Mouse (Mus musculus) WW6 (cell line): ENCODE data around the gene Jpt1.
"Not testable (repeated sequence)": the region's sequence is repeated elsewhere in the genome, so short reads cannot be mapped to it uniquely, and the experiment has no call there.

ENCODE experiments used
- DNase-seq: peaks from one replicate; pipeline ENCODE4 v3.0.0-alpha.2; 2013; ENCODE audit warnings: low read depth, low spot score

Jpt1 gene

DNA sequence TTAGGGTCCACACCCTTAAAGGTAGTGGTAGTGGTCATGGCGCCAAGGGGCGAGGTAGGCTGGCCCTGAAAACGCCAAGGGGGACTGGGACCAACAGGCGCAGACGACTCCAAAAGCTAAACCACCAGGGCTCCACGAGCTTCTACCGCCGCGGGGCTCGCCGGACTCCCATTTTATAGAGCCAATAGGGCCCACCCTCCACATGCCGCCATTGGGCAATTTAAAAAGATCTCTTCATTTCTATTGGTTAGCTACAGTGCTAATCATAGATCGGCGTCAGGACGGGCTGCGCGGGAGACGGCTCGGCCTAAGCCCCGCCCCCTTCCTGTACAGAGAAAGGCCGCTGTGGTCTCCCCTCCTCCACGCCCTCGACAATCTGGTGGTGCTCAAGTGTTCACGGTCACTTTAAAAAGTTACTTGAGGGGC, at the start of gene Jpt1:
Jpt1 (minus strand) TSS at position 150 of the 426 bp plus-strand sequence.
- peak; percentile 92 for DNase-seq

DNA sequence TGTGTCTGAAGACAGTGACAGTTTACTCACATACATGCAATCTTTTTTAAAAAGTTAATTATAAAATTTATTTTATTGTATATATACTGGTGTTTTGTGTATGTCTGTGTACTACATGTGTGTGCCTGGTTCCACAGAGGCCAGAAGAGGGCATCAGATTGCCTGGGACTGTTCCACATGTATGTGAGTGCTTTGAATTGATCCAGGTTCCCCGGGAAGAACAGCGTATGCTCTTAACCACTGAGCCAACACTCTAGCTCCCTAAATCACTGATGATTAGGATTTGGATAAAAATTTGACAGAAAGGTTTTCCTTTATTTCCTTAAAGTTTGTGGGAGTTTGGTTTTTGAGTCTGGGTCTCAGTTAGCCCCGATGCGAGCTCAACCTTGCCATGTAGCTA, 49.2 kb upstream of the Jpt1 start:
- no peak for DNase-seq

DNA sequence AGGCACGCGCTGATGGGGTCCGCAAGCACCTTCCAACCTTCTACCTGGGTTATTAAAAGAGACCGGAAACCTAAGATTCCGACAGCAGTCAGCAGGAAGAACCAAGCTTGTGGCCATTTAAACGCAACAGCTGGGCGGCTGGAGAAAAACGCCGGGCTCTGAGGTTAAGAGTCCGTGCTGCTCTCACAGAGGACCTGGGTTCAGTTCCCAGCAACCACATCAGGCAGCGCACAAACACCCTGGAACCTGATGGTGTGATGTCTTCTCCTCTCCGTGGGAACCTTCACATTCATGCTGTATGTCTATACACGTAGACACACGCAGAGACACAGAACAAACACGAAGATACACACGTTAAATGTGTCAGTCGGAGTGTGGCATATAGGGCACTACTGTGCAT, 41.5 kb upstream of the Jpt1 start:
- no peak for DNase-seq

DNA sequence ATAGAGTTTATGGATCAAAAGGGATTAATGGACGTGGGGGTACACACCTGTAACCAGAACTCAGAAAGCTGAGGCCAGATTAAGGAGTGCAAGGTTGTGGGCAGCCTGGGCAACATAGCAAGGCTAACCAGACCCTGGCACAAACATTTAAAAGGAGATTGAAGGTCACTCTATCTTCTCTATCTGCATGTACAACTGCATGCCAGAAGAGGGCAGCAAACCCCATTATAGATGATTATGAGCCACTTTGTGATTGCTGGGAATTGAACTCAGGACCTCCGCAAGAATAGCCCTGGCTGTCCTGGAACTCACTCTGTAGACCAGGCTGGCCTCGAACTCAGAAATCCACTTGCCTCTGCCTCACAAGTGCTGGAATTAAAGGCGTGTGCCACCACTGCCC, 38.6 kb upstream of the Jpt1 start:
- no peak for DNase-seq

DNA sequence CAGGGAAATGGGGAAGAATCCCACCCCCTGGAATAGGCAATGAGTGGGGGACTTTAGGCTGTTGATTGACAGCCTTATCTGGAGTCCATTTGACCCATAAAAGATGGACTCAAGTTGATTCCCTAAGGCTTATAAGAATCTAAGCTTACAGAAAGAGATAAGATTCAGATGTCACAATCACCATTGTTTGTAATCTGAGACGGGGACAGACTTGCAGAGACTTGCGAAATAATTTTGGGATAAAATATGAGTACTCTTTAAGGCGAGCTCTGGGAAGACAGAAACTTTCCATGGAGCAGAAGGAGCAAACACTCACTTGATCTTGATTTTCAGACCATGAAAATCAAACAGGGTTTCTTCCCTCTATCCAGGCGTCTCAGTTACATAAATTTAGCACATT, 29.4 kb upstream of the Jpt1 start:
- no peak for DNase-seq

DNA sequence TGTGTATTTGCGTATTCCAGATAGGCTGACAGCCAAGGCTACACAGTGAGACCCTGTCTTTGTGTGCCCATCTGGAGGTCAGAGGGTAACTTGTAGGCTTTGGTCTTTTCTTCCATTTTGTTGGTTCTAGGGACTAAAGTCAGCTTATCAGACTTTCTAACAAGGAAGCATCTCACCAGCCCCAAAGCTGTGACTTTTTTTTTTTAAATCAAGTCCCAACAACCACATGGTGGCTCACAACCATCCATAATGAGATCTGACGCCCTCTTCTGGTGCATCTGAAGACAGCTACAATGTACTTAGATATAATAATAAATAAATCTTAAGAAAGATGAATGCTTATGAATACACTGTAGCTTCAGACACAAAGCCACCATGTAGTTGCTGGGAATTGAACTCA, 23.9 kb upstream of the Jpt1 start:
- no peak for DNase-seq

DNA sequence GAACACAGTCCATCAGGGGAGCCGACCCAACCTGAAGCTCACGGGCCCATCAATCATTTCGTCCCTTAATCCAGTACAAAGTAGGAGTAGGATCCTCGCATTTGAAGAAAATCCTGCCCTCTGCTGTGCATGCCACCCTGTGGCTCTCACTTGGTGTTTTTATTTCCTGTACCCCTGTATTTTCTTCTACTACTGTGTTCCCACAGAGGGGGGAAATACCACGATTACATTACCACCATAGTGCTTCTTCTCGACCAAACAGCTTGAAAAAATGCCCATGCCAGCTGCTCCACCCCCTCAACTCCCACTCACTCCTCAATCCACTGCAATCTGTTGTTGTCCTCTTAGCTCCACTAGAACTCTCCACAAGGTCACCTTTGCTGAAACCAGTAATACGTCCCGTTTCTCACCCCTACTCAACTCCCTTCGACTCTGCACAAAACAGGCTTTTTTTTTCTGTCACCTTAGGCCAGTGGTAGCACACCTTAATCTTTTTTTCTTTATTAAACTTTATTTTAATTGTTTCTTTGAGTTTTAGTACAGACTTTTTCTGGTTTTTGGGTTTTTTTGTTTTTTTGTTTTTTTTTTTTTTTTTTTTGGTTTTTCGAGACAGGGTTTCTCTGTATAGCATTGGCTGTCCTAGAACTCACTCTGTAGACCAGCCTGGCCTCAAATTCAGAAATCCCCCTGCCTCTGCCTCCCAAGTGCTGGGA, 22.8 kb upstream of the Jpt1 start:
- no peak for DNase-seq

DNA sequence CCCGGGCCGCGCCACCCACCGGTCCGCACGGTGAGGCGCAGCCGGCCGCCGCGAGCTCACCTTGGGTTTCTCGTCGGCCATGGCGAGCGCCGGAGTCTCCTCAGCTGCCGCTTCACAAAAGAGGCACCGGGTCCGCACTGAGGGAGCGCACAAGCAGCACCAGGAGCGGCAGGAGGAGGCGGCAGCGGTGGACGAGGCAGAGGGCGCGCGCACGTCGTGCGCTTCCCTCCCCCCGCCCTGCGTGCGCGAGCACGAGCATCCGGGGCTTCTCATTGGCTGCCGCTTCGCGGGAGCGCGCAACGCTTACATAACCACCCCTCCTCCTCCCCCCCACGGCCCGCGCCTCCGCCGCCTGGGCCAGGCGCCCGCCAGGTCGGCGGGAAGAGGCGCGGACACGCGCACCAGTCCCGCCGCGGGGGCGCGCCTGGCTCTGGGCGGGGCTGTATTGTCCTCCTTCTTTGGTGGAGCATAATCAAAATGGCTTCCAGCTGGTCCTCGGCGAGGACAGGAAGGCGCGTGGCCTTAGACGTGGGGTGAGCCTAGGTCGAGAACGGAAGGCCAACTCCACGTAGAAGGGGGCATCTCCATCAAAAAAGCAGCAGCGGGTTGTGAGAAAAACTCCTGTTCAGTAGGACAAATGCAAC, 22.0 kb upstream of the Jpt1 start, which contains the start of gene Sumo2:
Sumo2 (minus strand) TSS at position 239 of the 644 bp plus-strand sequence.
- DNase-seq, result peak; percentile 98

DNA sequence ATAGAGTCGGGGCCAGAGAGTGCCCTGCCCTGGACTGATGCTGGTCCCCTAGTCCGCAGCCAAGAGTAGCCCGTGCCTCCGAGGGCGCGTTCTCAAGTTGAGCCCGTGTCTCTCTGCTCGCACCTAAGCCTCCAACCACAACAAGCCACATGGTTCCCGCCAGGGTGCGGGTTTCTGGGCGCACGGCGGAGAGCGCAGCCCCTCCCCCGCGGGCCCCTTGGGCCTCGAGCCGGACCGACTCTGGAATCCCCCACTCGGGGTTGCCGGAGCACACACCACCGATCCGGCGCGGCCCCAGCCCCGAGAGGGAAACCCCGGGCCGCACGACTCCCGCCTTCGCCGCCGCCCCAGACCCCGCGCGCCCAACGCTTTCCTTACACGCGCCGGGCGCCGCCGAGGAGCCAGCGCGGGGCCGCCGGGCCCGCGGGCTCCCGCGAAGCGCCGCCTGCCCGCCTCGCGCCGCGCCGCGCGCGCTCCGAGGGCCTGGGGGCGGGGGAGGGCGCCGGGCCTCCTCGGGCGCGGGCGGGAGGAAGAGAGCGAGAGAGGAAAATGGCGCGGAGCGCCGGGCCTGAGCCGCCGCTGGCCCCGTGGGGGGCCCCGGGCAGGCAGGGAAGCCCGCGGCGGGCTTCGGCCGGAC, 21.3 kb upstream of the Jpt1 start:
- no peak for DNase-seq

DNA sequence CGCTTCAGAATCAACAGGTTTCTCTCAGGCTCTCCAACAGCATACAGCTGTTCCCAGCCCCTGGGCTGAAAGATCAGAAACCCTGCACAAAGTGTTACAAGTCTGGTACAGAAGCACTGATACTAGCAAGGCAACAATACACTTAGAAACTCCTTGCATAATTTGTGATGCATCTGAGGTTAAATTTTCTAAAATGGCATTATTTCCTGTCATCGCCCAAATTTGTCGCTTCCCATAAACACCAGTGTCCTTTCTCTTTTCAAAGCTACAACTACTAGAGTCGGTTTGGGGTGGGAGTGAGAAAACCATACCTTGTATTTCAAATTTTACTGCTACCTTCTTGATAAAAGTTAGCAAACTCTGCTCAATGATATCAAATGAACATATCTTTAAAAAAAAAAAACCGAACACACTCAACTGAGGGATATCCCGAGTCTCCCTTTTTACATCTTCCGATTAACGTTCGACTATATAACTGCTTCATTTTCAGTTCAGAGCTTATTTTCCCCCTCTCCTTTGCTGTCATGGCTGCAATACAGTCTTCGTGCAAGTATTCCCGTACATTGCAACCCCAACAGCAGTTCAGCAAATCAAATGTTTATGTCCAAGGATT, 20.7 kb upstream of the Jpt1 start:
- no peak for DNase-seq

DNA sequence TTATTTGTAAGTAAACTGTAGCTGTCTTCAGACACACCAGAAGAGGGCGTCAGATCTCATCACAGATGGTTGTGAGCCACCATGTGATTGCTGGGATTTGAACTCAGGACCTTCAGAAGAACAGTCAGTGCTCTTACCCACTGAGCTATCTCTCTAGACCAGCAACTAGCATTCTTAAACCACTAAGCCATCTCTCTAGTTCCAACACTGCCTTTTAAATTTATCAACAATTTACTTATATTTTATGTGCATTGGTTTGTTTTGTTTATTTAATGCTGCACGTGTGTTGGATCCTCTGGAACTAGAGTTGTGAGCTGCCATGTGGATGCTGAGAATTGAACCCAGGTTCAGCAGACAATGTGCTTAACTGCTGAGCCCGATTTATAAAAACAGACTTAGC, 12.3 kb upstream of the Jpt1 start:
- not testable (repeated sequence) for DNase-seq

DNA sequence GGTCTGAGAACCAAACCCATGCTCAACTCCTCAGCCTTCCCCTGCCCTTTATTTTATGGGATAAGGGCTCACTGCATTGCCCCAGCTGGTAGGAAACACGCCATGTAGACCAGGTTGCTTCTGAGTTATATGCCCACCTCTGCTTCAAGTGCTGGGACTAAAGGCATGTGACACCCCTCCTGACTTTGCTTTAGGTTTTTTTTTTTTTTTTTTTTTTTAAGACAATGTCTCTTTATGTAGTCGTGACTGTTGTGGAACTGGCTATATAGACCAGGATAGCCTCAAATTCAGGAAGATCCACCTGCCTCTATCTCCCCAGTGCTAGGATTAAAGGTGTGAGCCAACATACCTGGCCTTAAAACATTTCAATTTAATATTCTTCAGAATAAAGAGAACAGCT, 8.5 kb upstream of the Jpt1 start:
- no peak for DNase-seq

DNA sequence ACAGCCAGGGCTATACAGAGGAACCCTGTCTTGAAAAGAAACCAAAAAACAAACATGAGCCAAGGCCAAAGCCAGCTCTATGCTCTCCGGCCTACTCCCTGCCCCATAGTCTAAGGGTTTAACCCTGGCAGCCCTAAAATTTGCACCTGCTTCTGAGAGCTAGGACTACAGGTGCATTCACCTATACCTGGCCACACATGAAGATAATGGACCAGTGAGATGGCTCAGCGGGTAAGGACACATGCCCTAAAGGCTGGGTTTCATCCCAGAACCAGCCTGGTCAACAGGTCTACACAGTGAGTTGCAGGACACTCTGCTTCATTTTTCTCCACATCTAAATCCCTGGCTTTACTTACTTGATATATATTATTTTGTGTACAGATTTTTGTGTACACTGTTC, 8.1 kb upstream of the Jpt1 start:
- no peak for DNase-seq

DNA sequence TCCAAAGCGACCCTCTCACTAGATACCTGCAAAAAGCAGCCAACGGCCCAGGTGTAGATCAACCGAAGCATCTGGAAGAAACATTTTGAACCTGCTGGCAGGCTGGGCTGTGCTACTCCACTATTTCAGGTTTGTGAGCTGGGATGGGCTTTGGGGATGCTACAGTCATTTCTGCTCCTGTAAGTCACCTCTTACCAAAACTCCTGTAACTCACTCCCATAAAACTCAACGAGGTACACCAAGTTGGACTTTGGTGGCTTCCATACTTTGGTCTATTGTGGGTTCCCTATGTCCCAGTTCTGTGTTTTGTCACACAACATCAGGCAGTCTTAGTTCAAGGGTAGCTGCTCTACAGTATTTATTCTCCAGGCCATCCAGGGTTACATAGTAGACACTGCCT, 6.9 kb upstream of the Jpt1 start:
- DNase-seq, result no peak

DNA sequence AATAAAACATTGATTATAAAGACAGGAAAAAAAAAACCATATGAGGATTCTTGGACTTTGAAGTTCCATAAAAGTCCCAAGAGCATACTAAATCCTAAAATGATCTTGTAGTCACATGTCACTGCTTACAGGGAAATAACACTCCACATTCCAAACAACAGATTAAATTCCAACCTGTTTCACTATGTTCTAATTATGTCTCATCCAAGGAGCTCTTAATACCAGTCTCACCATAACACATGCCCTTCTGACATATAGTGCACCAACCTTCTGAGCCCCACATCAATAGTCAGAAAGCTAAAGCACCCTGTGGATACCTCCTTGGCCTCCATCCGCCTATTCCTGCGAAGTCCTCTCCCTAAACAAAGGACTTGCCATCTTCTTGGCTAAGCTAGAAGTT, 6.0 kb upstream of the Jpt1 start:
- DNase-seq, result no peak

DNA sequence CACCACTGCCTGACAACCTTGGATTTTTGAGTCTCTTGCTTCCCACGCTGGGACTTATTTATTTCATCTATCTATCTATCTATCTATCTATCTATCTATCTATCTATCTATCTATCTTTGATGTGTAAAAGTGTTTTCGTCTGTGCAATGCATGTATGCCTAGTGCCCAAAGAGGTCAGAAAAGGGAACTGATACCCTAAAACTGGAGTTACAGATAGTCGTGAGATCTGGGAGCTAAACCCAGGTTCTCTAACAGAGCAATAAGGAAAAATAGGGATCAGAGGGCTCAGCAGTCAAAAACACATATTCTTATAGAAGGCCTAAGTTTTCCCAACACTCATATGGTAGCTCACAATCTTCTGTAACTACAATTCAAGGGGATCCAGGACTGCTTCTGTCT, 5.4 kb upstream of the Jpt1 start:
- no peak for DNase-seq

DNA sequence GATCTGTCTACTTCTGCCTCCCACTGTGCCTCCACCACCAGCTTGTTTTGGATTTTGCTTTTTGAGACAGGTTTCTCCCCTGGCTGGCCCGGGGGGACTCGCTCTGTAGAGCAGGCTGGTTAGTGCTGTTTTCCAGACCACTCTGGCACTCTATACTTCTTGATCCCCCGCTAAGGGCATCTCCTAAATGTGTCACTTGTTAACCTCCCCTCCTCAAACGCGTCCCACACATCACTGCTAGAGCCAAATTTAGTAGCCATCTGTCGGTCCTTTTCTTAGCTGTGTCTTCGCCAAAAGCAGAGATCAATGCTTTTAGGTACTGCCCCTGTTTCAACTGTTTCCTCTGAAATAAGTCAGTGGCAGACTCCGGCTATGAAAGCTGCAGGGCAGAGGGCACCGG, 4.5 kb upstream of the Jpt1 start:
- no peak for DNase-seq

DNA sequence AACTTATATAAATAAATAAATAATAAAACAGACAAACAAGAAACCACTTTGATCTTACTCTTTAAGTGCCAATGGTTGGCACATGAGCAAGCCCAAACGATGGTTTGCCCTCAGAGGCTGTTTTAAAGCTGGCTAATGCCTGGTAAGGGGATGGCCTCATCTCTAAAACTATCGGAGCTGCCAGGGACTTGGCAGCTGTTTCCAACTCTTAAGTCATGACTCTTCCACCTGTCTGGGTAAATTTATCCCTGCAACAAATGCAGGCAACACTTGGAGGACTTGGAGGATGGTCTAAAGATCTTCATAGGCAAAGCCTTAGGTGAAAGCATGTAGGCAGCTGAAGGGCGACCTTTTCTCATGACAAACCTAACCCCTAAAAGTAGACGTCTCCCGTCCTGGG, 2.8 kb upstream of the Jpt1 start:
- no peak for DNase-seq

DNA sequence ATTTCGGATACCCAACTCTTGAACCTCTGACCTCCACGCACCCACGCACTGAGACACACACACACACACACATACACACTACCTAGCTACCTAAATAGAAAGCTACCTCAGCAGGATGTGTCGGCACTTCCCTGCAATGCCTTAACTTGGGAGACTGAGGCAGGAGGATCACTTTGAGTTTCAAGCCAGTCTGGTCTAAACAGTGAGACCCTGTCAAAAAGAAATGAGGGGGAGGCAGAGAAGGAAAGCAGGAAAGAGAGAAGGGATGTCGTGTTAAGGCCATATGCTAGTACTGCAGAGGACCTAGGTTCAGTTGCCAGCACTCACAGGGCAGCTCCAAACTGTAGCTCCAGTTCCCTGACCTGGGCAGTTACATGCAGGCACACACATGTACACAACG, 834 bp upstream of the Jpt1 start:
- no peak for DNase-seq

DNA sequence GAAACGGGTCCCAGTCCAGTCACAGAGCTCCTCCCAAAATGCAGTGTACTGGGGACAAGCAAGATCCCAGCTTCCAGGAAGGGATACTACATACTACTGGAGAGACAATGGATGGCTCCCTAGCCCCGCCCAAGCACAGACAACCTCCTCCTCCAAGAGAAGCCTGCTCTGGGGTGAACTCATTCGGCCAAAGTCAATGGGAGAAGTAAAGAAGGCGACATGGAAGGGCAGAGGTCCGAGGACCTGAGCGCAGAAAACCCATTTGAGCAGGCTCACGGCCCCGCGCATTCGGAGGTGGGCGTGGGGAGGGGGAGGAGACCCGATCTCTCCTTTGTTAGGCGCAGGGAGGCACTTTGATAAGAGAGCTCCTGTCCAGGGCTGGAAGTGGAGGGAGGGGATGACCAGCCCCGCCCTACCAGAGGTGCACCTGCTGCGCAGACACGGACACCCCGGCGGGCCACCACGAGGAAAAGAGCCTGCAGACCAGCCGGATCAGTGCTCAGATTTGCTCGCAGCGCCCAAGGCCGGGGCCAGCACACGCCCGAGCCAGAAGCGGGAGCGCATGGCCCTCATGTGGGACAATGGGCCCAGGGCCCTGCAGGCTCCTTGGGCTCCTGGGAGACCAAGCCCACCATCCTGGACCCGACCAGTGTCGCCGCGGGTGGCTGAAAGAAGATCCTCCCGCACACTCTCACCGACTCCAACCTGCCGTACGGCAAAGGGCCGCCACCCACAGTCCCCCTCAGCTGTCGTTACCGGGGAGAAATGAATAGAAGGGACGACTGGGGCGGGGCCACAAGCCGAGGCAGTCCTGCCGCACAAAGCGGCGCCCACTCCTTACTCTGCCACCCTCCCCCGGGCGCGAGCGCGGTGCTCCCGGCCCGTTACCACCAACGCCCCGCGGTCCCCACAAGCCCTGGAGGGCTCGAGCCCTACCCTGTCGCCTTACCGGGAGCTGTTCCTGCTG, 633 bp downstream of the Jpt1 start:
- DNase-seq, result no peak

DNA sequence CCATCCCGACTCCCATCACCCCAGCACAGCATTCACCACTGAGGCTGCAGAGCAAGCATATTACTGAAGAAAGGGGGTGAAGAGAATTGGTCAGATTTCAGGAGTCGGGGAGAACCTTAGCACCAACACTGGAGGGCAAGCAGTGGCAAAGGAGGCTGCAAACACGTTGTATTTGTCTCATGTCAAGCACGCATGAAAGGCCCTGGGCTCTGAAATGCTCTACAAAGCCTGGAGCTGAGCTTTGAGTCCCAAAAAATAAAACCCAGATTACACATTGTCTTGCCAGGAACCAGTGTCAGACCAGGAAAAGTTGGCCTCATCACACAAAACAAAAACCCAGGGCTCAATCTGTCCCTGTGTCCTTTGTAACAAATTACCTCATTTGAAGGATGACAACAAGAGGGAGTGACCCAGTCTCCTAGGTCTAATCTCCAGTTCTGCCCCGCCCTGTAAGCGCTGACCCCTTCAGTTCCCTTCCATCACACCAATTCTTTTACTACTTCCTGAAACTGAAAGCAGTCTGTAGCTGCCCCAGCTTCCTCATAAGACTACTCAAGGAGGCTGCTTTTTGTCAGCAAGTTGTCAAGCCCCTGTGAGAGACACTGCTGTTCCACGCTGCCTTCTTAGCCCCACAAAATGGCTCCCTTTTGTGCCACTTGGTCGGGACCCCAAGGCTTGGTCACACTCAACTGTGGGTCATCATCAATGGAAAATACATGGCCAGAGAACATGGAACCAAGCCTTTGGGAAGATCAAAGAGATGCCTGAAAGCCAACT, 1.6 kb downstream of the Jpt1 start:
- no peak for DNase-seq
